Mouse (Mus musculus) heart, postnatal 25 days (tissue): ENCODE measurements at regions not wholly inside any gene's neighbourhood (a gene's known extent, or its start where the extent isn't known, plus 50 kb on each side); places are given as distances from the start of the nearest gene placed in this dataset.
"Not testable (repeated sequence)": the region's sequence is repeated elsewhere in the genome, so short reads cannot be mapped to it uniquely, and the experiment has no call there.

ENCODE experiments used
- DNase-seq: peaks from one replicate; pipeline ENCODE4 v3.0.0; 2022; ENCODE audit warnings: low spot score
- intact Hi-C: fragments of 180-260 bp; cut with DNase I; formaldehyde crosslinking; loops from one replicate; pipeline ENCODE4 v1.15.1; 2025

DNA sequence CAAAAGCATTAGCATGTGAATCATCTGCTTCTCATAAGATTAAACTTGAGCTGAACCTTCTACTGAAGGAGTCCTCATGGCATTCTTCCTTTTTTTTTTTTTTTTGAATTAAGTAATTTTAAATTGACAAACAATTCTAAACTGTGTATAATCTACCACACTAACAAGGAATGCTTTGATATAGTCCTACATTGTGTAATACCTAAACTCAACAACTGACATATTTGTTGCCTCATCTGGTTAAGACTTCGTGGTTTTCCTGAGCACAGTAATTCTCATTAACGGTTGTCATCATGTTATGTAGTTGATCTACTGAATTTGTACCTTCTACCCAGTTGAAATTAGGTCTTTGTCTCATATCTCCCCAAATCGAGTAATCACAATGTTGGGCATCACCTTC is 83.9 kb upstream of the Hcrtr2 start:
- intact Hi-C loops, result no loop called here
- no peak for DNase-seq

DNA sequence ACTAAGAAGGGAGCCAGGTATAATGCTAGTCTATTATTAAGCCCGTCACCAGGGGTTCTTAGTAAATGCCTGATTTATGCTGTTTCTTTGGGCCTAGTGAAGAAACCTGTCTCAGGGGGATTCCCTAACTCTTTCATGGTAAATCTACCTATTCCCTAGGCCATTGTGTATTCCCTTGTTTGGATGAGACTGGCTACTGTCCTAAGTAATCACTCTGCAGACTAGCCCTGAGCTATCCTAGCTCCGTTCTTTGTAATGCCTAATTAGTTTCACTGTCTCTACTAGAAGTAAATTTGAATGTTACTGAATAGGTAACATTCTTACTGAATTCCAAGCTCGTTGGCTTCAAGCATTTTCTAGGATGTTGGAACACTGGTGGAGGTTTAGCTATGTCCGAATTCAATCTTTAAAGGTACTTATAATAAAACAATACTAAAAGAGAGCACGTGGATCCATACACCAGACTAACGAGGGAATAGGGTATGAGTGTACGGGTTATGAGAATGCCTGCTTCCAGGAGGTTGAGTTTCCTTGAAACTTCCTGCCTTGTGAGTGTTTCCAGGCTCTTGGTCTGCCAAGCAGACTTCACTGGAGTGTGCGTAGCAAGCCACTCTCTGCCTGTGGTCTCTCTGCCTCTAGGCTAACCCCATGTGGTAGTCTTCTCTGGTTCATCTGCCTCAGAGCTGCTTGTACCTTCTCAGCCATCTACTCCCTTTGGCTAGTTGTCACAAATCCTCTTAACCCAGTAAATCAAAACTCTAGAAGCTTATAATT is 78.4 kb upstream of the Hcrtr2 start:
- intact Hi-C loops, DNase-seq: not testable (repeated sequence)

- intact Hi-C loops, result no loop called here
- no peak for DNase-seq
Observed at GRCm38 (mm10) chr9:76400900-76401299, 77.2 kb upstream of the Hcrtr2 start.

GRCm38 (mm10) chr9:76393763-76394162 is 70.1 kb upstream of the Hcrtr2 start:
- no peak for DNase-seq
- intact Hi-C loops, result loop anchor here (5.0 kb wide), 1 partner anchor 994 kb away; no protein-coding TSS in a partner anchor

DNA sequence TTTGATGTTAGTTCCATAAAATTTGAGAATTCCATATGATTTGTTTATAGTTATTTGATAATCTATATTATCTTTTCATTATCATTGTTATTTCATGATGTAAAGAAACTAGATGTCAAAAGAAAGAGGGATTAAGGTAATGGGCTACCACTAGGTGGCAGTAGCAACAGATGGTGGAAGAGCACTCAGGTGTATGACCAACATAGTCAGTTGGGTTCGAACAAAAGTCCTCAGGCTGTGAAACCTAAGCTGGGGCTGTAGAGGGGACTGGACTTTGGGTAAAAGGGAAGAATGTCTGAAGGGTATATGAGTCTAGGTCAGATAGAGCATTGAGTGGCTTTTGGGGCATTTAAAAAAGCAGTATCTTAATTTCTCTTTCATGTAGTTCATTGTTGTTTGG is 67.2 kb upstream of the Hcrtr2 start:
- intact Hi-C loops, result loop anchor here (2.0 to 5.0 kb wide), 2 partner anchors 270 to 996 kb away; no protein-coding TSS in a partner anchor
- DNase-seq, result no peak
